Mouse (Mus musculus) urinary bladder, postnatal 0 days (tissue): Measurements from ENCODE around the gene Iqcn. TPM values are rescaled to one million over a fixed set of nuclear protein-coding genes. Genes with fewer than 3 reads are reported as not detected.

ENCODE experiments used
- polyA plus RNA-seq: library from polyadenylated mRNA; unstranded; fragments of >200 nt; fragmentation: Nextera tagmentation; extraction: Ambion mirVana; gene quantifications from 2 replicates; pipeline ENCODE4 v1.2.1, GENCODE M21; 2015

Iqcn gene
- polyA plus RNA-seq = 0.04 TPM in 1 of 2 replicates, not detected in the other

GRCm38 (mm10) chr8:70703287-70703686, at the start of gene Iqcn:
Iqcn (plus strand) TSS chr8:70703457.

DNA sequence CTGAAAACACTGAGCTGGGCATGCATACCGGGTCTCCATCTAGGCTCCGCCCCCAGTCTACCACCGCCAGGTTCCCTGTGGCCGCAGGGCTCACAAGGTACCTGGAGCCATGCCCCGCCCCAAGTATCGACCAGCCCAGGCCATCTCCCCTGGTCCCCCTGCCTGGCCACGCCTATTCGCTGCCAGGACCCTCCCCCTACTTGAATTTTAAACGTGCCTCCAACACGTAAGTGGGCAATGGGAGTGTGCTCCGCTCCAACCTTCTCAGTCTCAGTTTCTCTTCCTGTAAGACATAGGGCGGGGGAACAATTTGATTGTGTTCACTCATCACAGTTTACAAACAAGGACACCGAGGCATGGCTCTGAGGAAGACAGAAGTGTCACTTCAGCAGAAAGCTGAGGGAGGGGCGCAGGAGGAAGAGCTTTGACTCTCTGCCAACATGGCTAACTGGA, 43.0 kb upstream of the Iqcn start, which contains the start of gene Pgpep1:
Pgpep1 (minus strand) TSS at position 116 of the 453 bp plus-strand sequence.

DNA sequence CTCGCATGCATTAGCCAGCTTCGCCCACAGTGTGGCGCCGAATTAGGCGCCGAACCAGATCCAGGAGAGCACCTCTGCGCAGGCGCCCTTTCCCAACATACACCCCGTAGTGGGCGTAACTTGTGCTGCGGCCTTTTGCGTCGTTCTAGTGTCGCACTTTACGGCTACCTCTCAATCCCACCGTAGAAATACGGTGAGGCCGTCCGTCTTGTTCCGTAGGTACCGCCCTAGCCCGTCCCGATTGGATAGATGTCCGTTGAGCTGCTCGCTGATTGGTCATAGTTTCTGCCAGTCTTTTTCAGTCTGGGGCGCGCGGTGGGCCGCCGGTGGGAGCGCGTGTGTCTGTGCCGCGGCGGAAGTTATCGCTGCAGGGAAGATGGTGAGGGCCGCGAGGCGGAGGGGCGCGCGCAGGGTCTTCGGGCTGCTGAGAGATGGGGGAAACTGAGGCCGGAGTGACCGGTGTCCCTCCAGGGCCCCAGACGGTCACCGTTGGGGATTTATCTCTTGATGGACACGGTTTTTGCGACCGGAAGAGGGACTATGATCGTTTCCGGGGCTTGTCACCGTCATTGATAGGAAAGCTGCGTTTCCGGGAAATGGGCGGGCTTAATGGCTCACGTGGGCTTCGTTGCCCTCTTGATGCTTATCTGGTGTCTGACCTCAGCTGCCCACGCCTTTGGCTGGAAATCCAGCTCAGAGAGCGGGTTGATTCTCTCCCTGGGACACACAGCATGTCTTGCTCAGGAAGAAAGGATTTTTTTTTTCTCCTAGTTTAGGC, 30.0 kb upstream of the Iqcn start, which contains the start of gene Lsm4:
Lsm4 (plus strand) TSS at position 170 of the 778 bp plus-strand sequence.

GRCm38 (mm10) chr8:70698310-70699109, 4.7 kb upstream of the Iqcn start, which contains the start of gene Jund:
Jund (plus strand) TSS chr8:70698949.

GRCm38 (mm10) chr8:70718297-70718696, 15.0 kb downstream of the Iqcn start, which contains the start of gene Gm3336:
Gm3336 (plus strand) TSS chr8:70718543.

DNA sequence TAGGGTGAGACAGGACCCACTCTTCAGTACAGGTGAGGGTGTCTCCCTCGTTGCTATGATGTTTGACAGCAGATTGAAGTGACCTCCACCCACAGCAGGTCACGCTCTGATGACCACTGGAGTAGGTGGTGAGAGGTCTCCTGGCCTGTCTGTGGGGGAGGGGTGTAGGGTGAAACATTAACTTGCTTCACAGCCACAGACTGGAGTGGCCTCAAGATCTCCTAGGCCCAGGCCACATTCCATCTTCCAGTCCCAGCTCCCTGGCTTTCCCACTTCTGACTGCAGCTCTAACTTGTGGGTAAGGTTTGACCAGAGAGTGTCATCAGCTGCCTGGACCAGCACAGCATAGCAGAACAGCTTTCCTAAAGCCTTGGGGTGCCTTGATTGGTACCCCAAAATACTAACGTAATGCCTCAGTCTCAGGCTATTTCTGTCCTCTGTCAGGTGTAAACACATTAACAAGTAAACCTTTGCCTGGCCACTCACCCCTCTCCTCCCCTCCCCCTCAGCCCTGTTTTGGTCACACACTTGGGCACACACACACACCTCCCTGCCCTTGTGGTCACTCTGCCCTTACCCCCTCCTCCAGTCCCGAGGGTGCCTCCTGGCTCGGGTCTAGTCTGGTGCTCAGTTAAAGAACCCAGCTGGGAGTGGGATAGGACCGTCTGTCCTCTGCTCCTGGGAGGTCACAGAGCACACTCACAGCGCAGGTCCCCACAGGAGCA, 20.4 kb downstream of the Iqcn start, which contains the start of gene Pde4c:
Pde4c (plus strand) TSS at position 235 of the 725 bp plus-strand sequence.

GRCm38 (mm10) chr8:70754043-70754870, 51.0 kb downstream of the Iqcn start, which contains the start of gene Rab3a:
Rab3a (plus strand) TSS chr8:70754679.

GRCm38 (mm10) chr8:70760775-70761406, 57.6 kb downstream of the Iqcn start, which contains the start of gene Mpv17l2:
Mpv17l2 (minus strand) TSS chr8:70760946.

Other genes with a start within 250 kb of the Iqcn start
- 17.0 and 18.6 TPM in 2 replicates for gene Klhl26, start 226.5 kb upstream of the Iqcn start, polyA plus RNA-seq
- not detected in 2 replicates for gene Tmem59l, start 216.1 kb upstream of the Iqcn start, polyA plus RNA-seq
- 0.36 and 0.42 TPM in 2 replicates for gene Crlf1, start 210.3 kb upstream of the Iqcn start, polyA plus RNA-seq
- gene Rex1bd, start 196.7 kb upstream of the Iqcn start, polyA plus RNA-seq = 113 and 116 TPM in 2 replicates
- 768 and 841 TPM in 2 replicates for gene Uba52, start 192.7 kb upstream of the Iqcn start, polyA plus RNA-seq
- 200 and 204 TPM in 2 replicates for gene Fkbp8, start 175.7 kb upstream of the Iqcn start, polyA plus RNA-seq
- 53.9 and 54.6 TPM in 2 replicates for gene Kxd1, start 175.5 kb upstream of the Iqcn start, polyA plus RNA-seq
- 11.7 and 12.5 TPM in 2 replicates for gene Ell, start 164.0 kb upstream of the Iqcn start, polyA plus RNA-seq
- 25.1 and 27.7 TPM in 2 replicates for gene Isyna1, start 109.1 kb upstream of the Iqcn start, polyA plus RNA-seq
- gene Ssbp4, start 94.6 kb upstream of the Iqcn start, polyA plus RNA-seq = 71.0 and 78.8 TPM in 2 replicates
- gene Lrrc25, start 87.3 kb upstream of the Iqcn start, polyA plus RNA-seq = 4.4 and 6.6 TPM in 2 replicates
- 0.79 and 2.8 TPM in 2 replicates for gene Gdf15, start 71.0 kb upstream of the Iqcn start, polyA plus RNA-seq
- gene Pgpep1, start 43.1 kb upstream of the Iqcn start, polyA plus RNA-seq = 19.2 and 24.1 TPM in 2 replicates
- 119 and 132 TPM in 2 replicates for gene Lsm4, start 30.2 kb upstream of the Iqcn start, polyA plus RNA-seq
- 41.5 and 52.0 TPM in 2 replicates for gene Jund, start 4.5 kb upstream of the Iqcn start, polyA plus RNA-seq
- 0.19 and 0.20 TPM in 2 replicates for gene Gm3336, start 15.1 kb downstream of the Iqcn start, polyA plus RNA-seq
- gene Pde4c, start 20.3 kb downstream of the Iqcn start, polyA plus RNA-seq = 0.05 and 0.10 TPM in 2 replicates
- 9.9 and 10.0 TPM in 2 replicates for gene Rab3a, start 51.2 kb downstream of the Iqcn start, polyA plus RNA-seq
- gene Mpv17l2, start 57.5 kb downstream of the Iqcn start, polyA plus RNA-seq = 49.0 and 49.6 TPM in 2 replicates
- 27.2 and 27.8 TPM in 2 replicates for gene Pik3r2, start 73.3 kb downstream of the Iqcn start, polyA plus RNA-seq
- 4.8 and 6.3 TPM in 2 replicates for gene Mast3, start 101.6 kb downstream of the Iqcn start, polyA plus RNA-seq
- gene Il12rb1, start 105.0 kb downstream of the Iqcn start, polyA plus RNA-seq = 0.06 TPM in 1 of 2 replicates, not detected in the other
- 4.0 and 5.5 TPM in 2 replicates for gene Arrdc2, start 136.3 kb downstream of the Iqcn start, polyA plus RNA-seq
- gene Kcnn1, start 159.8 kb downstream of the Iqcn start, polyA plus RNA-seq = 1.2 and 1.4 TPM in 2 replicates
- 73.6 and 78.0 TPM in 2 replicates for gene Ccdc124, start 170.5 kb downstream of the Iqcn start, polyA plus RNA-seq
- 0.66 and 1.1 TPM in 2 replicates for gene Slc5a5, start 189.3 kb downstream of the Iqcn start, polyA plus RNA-seq
- gene Rpl18a, start 194.0 kb downstream of the Iqcn start, polyA plus RNA-seq = 3,897 and 4,512 TPM in 2 replicates
- 31.9 and 35.1 TPM in 2 replicates for gene Map1s, start 202.5 kb downstream of the Iqcn start, polyA plus RNA-seq